Mouse (Mus musculus) NIH3T3 (cell line): ENCODE measurements around the gene Hist2h2be.
"Not testable (repeated sequence)": the region's sequence is repeated elsewhere in the genome, so short reads cannot be mapped to it uniquely, and the experiment has no call there.

Experiments
- DNase-seq: peaks from one replicate; pipeline ENCODE4 v3.0.0-alpha.2; 2012; ENCODE audit warnings: low read depth

Gene Hist2h2be

DNA sequence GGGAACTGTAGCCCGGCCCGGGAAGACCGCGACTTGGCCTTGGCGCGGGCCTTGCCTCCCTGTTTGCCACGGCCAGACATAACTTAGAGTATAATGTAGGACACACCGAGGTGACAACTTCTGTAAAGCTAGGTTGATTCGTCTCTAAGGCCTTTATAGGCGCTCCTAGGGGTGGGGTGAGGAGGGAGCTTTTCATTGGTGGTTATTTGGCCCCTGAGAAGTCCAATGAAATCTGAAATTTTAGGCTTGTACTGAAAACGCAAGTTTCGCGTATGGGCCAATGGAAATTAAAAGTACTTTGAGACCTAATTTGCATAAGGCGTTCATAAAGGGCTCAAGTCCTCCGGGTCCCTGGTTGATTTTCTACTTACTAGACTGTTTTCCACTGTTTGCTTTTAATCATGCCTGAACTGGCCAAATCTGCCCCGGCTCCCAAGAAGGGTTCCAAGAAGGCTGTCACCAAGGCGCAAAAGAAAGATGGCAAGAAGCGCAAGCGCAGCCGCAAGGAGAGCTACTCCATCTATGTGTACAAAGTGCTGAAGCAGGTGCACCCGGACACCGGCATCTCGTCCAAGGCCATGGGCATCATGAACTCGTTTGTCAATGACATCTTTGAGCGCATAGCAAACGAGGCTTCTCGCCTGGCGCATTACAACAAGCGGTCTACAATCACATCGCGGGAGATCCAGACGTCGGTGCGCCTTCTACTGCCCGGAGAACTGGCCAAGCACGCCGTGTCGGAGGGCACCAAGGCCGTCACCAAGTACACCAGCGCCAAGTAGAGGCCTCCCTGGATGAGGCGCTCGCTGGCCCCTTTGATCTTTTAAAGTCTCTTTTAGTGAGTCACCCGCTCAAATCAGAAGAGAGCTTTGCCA lies at the start of gene Hist2h2be, which contains the start of gene Hist2h2ac:
Gene Hist2h2be (plus strand): TSS at position 355 of the 875 bp plus-strand sequence.
Gene Hist2h2ac (minus strand): TSS at position 116 of the 875 bp plus-strand sequence.
- DNase-seq = peak; percentile 94

DNA sequence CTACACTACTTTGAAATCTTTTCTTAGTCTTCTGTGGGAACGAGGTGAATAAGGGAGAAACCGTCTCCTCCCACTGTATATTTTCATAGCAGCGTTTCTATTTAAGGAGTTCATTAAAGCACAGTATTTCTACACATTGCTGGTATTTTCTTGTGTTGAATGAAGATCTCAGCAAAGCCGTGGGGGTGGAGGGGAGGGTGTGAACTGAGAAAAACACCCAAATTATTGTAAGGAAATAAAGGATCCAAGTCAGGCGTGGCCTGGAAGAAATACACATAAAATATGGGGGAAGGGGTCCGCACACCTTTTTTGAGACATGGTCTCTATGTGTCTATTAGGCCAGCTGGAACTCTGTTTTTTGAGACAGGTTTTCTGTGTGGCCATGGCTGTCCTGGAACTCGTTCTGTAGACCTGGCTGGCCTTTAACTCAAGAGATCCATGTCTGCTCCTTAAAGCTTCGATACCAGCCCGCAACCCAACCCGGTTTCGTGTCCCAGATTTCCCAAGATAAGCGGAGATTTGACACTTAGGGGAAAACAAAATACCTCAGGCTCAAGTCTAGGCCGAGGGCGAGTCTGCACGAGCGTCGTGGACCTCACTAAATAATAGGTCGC lies 49.2 kb upstream of the Hist2h2be start:
- peak; percentile 33 for DNase-seq

DNA sequence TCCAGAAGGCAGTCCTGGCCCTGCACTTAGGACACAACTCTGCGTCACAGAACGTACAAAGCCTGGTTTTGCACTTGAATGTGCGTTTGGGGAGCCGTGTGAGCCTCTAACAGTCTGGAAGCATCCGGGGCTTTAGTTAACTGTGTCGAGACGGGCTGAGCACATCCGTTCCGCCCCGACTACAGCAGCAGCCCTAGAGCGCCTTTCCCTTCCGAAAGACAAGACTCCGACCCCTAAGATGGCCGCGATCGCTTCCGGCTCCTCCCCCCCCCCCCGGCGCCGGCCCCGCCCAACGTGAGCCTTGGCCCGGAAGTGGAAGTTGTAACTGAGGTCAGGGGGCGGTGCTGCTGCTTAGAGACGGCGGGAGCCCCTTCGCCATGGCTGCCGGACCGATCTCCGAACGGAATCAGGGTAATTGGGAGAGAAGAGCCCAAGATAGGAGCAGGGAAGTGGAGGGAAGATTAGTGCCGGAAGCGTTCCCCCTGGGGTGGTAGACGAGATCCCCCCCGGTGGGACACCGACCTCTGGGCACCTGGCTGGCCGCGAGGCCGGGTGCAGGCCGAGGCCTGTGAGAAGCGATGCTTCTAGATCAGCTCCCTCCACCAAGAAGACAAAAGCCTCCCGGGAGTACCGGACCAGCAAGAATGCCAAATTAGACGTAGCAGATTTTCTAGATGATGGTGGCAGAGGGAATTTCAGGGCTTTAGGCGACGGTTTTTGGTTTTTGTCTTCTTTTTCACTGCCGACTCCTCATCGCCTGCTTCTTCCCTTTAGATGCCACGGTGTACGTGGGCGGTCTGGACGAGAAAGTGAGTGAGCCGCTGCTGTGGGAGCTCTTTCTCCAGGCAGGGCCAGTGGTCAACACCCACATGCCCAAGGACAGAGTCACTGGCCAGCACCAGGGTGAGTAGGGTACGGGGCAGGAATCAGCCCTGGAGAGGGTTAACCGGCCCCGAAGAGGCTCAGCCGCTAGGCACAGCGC lies 48.4 kb upstream of the Hist2h2be start, which contains the start of gene Sf3b4:
Gene Sf3b4 (plus strand): TSS at position 136 of the 982 bp plus-strand sequence.
- DNase-seq = peak; percentile 95

DNA sequence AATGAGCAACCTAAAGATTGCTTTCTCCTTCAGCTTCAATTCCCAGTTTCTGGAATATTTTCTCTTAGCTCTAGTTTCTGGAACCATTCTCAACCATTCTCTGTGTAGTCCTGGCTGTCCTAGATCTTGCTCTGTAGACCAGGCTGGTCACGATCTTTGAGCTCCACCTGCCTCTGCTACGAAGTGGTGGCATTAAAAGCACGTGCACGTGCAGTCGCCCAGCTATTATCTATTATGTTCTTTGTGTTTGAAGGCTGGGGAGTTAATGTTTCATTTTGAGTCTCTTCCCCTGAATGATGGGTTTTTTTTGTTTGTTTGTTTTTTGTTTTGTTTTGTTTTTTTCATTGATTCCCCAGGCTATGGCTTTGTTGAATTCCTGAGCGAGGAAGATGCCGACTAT lies 47.7 kb upstream of the Hist2h2be start:
- DNase-seq = no peak

- DNase-seq = not testable (repeated sequence)
These were observed 46.9 kb upstream of the Hist2h2be start for GRCm38 (mm10) chr3:96174042-96174441.

DNA sequence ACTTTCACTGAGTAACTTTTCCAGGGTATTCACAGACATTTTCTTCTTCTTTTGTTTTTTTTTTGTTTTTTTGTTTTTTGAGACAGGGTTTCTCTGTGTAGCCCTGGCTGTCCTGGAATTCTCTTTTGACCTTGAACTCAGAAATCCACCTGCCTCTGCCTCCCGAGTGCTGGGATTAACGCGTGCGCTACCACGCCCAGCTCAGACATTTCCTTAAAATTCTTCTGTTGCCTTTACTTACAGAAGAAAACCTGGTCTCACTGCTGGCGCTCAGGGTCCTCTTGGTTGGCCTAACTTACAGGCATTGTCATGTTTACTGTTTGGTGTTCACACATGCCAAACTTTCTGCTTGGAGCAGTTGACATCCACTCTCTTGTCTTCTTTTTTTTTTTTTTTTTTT lies 45.7 kb upstream of the Hist2h2be start:
- no peak for DNase-seq

DNA sequence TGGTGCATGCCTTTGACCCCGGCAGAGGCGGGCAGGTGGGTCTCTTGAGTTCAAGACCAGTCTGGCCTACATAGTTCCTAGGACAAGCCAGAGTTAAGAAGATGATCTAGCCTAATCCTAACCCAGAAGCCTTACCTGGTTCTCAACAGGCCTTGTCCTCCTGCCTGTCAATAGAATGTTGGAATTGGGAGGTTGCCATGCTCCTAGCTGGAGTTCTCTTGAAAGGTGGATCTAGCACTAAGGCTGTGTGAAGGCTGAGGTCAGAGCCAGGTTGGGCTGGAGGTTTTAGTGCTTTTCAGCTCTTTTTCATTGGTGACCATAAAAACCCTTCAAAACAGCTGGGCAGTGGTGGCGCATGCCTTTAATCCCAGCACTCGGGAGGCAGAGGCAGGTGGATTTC lies 42.5 kb upstream of the Hist2h2be start:
- no peak for DNase-seq

DNA sequence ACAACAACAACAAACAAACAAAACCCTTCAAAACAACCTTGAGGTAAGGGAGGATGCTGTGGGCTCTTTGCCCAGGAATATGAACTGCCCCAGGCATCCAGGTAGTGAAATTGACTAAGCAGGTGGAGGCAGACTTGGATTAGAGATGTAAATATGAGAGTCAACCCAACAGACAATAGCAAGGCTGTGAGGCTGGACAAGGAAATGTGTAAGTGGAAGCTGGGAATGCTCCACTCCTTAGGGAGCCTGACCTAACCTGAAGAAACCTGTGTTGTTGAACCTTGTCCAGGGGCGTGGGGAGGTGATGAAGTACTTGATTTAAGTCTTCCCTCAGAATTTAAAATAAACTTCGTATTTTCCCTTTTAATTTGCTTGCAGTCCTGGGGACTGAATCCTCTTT lies 42.0 kb upstream of the Hist2h2be start:
- DNase-seq = no peak

- DNase-seq = peak; percentile 65
These were observed 41.4 kb upstream of the Hist2h2be start for GRCm38 (mm10) chr3:96179531-96179930.

GRCm38 (mm10) chr3:96180727-96181477 lies 40.0 kb upstream of the Hist2h2be start, which contains the start of gene Sv2a:
Sv2a (plus strand) TSS chr3:96181151.
- DNase-seq = peak; percentile 42

GRCm38 (mm10) chr3:96181510-96182381 lies 39.2 kb upstream of the Hist2h2be start:
- no peak for DNase-seq

GRCm38 (mm10) chr3:96182382-96182776 lies 38.5 kb upstream of the Hist2h2be start:
- no peak for DNase-seq

DNA sequence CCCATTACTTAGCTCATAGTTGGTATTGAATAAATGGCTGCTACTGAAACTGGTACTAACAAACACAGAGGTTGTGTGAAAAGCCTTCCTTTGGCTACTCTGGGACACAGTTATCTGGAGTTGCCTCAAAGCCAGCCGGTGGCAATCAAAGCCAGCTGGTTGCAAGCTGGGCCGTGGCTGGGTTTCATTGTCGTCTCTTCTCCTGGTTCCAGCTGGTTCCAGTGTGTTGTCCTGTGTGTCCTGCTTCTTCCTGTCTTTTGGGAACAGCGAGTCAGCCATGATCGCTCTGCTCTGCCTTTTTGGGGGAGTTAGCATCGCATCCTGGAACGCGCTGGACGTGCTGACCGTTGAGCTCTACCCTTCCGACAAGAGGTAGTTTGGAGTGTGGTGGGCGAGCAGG lies 27.9 kb upstream of the Hist2h2be start:
- DNase-seq = no peak

DNA sequence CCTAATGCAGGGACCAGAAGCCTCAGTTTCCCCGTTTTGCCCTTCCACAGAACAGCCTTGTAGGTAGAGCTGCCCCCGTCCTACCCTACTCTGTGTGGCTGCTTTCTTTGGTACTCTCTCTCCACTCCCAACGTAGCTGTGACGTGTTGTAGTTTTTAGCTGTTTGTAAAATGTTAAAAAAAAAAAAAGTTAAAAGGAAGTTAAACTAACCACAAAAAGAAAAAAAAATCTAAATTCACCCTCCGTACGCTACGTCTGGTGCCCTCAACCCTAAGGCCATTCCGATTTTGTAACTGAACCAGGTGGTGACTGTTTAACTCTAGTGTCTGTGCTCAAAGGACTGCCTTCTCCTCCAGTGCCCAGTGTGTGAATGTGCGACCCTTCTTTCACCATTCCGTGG lies 26.0 kb upstream of the Hist2h2be start:
- no peak for DNase-seq

DNA sequence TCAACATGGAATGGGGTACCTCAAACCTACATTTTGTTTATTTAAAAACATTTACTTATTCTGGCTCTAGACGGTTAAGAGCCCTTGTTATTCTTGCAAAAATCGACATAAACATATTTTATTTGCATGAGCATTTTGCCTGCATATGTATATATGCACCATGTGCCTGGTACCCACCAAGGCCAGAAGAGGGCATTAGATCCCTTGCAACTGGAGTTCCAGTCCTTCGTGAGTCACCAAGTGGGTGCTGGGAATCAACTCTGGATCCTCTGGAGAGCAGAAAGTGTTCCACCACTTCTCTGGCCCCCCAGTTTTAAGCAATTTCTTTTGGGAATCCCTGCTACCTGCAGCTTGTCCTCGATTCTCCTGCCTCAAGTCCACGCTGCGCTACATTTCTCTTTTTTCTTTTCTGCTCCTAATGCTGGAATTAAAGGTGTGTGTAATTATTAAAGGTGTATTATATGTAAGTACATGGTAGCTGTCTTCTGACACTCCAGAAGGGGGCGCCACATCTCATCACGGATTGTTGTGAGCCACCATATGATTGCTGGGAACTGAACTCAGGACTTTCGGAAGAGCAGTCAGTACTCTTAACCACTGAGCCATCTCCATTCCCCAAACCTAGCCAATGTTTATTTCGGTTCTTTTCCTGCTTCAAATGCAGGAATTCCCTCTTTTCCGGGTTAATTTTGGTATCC lies 25.2 kb upstream of the Hist2h2be start:
- no peak for DNase-seq

GRCm38 (mm10) chr3:96196437-96197128 lies 24.3 kb upstream of the Hist2h2be start:
- no peak for DNase-seq

GRCm38 (mm10) chr3:96197129-96197749 lies 23.7 kb upstream of the Hist2h2be start:
- peak; percentile 93 for DNase-seq

- peak; percentile 38 for DNase-seq
These were observed 22.7 kb upstream of the Hist2h2be start for GRCm38 (mm10) chr3:96198181-96198580.
